Comparison of ENCODE assay signal across 25 mouse cellular contexts in genomic region chr2:18095804-18096203, GRCm38 (mm10). TPM values are rescaled to one million over a fixed set of nuclear protein-coding genes. Genes with fewer than 3 reads are reported as not detected.
DNase-seq lines count a peak whose midpoint lies in the region; ATAC-seq and TF ChIP-seq lines count a peak whose summit lies in the region.
"Had no signal": no experiment of that assay in that cellular context is flagged by ENCODE, and none has a peak within 500 bp of the region (broad histone marks: within the 10 kb centered on the region; RNA-seq: fewer than 3 reads in every experiment).

No protein-coding gene starts in this region.

- no peak overlapping the region; the same call in 1 of the 2 replicates for H3K9ac ChIP-seq in CH12.LX (ENCODE audit: insufficient read depth, low read depth)
- no peak overlapping the region for H3K9ac ChIP-seq in heart, embryonic 12.5 days
- H3K9ac ChIP-seq in hindbrain, embryonic 13.5 days = no peak overlapping the region
- H3K9ac ChIP-seq: embryonic facial prominence, embryonic 15.5 days; forebrain, embryonic 15.5 days; hindbrain, embryonic 12.5 days; intestine, embryonic 15.5 days had no signal

- in situ Hi-C loops in CH12.LX (cut with MboI; ENCODE audit: low pct_ligation_motif_present, low pct_unique_long_range_greater_than_20kb, low sequenced_read_pairs) = no loop called here

- peaks cover 30% of the 10 kb centered on the region for H3K79me2 ChIP-seq in CH12.LX (replicated peaks; ENCODE audit: control insufficient read depth, extremely low read depth, insufficient read depth, poor library complexity, severe bottlenecking)

- no peaks in the 10 kb centered on the region for H3K27me3 ChIP-seq in CH12.LX (replicated peaks)
- no peaks in the 10 kb centered on the region for H3K27me3 ChIP-seq in heart, embryonic 12.5 days (replicated peaks)
- H3K27me3 ChIP-seq in hindbrain, embryonic 13.5 days = no peaks in the 10 kb centered on the region
- H3K27me3 ChIP-seq: embryonic facial prominence, embryonic 15.5 days; forebrain, embryonic 15.5 days; hindbrain, embryonic 12.5 days; intestine, embryonic 15.5 days had no signal

- TF ChIP-seq CTCF in CH12.LX (conservative IDR thresholded peaks at IDR 0.05 in 1 of 2, IDR thresholded peaks at IDR 0.05 in 1 of 2; ENCODE audit: low read depth in 2 of 2, low read length in 2 of 2) = no peak

- H3K4me3 ChIP-seq in CH12.LX (replicated peaks in 1 of 3; ENCODE audit: low read depth in 2 of 3, low read length in 2 of 3, poor library complexity in 1 of 3) = no peak overlapping the region
- no peak overlapping the region for H3K4me3 ChIP-seq in heart, embryonic 12.5 days
- no peak overlapping the region for H3K4me3 ChIP-seq in hindbrain, embryonic 13.5 days
- H3K4me3 ChIP-seq: embryonic facial prominence, embryonic 15.5 days; erythroblast, embryonic 14.5 days; forebrain, embryonic 10.5 days; forebrain, embryonic 15.5 days; heart, adult 2 months; hindbrain, embryonic 12.5 days; intestine, embryonic 15.5 days had no signal

- peaks cover 6% of the 10 kb centered on the region for H3K9me3 ChIP-seq in CH12.LX (replicated peaks; ENCODE audit: low read length)
- H3K9me3 ChIP-seq in heart, embryonic 12.5 days (replicated peaks) = no peaks in the 10 kb centered on the region
- no peaks in the 10 kb centered on the region for H3K9me3 ChIP-seq in hindbrain, embryonic 13.5 days
- H3K9me3 ChIP-seq: embryonic facial prominence, embryonic 15.5 days; forebrain, embryonic 15.5 days; intestine, embryonic 15.5 days had no signal

- peak overlapping the region; percentile 61; the same call in 1 of the 2 replicates for H3K4me2 ChIP-seq in CH12.LX (ENCODE audit: insufficient read depth, low read depth, poor library complexity, severe bottlenecking)
- H3K4me2 ChIP-seq in heart, embryonic 12.5 days = no peak overlapping the region
- no peak overlapping the region for H3K4me2 ChIP-seq in hindbrain, embryonic 13.5 days
- H3K4me2 ChIP-seq: embryonic facial prominence, embryonic 15.5 days; forebrain, embryonic 15.5 days; heart, embryonic 11.5 days; hindbrain, embryonic 12.5 days; intestine, embryonic 15.5 days had no signal

- dilution Hi-C loops in CH12.LX (cut with MboI; ENCODE audit: extremely low pct_ligation_motif_present, extremely low pct_unique_long_range_greater_than_20kb, low sequenced_read_pairs) = no loop called here

- peaks cover 8 to 28% of the 10 kb centered on the region in 2 experiments for H3K4me1 ChIP-seq in CH12.LX (ENCODE audit: control insufficient read depth in 1 of 2, insufficient read depth in 2 of 2)
- H3K4me1 ChIP-seq in heart, embryonic 12.5 days (replicated peaks) = peaks cover 6% of the 10 kb centered on the region; the same call in 1 of the 2 replicates
- no peaks in the 10 kb centered on the region for H3K4me1 ChIP-seq in hindbrain, embryonic 13.5 days (replicated peaks)
- H3K4me1 ChIP-seq: embryonic facial prominence, embryonic 15.5 days; forebrain, embryonic 10.5 days; forebrain, embryonic 15.5 days; hindbrain, embryonic 12.5 days; intestine, embryonic 15.5 days had no signal

- H3K36me3 ChIP-seq in CH12.LX (replicated peaks in 1 of 2; ENCODE audit: control insufficient read depth in 1 of 2, insufficient read depth in 1 of 2, low read length in 1 of 2) = peaks cover 27 to 49% of the 10 kb centered on the region in 2 experiments
- H3K36me3 ChIP-seq in heart, embryonic 12.5 days = peaks cover 50% of the 10 kb centered on the region
- peaks cover 43% of the 10 kb centered on the region for H3K36me3 ChIP-seq in hindbrain, embryonic 13.5 days

- peak; percentile 40; the same call in 1 of the 2 replicates for ATAC-seq in granulocyte monocyte progenitor cell, adult 5-6 weeks (replicated peaks; ENCODE audit: poor library complexity, severe bottlenecking)
- ATAC-seq in heart, embryonic 12.5 days (ENCODE audit: insufficient number of reproducible peaks, low FRiP score) = no peak
- no peak for ATAC-seq in hindbrain, embryonic 13.5 days (ENCODE audit: low FRiP score)
- ATAC-seq: forebrain, embryonic 15.5 days; hindbrain, postnatal 0 days; intestine, embryonic 15.5 days had no signal

- no peak overlapping the region for H3K27ac ChIP-seq in CH12.LX (ENCODE audit: insufficient read depth, low read depth)
- no peak overlapping the region for H3K27ac ChIP-seq in heart, embryonic 12.5 days (ENCODE audit: poor library complexity, severe bottlenecking)
- H3K27ac ChIP-seq in hindbrain, embryonic 13.5 days = no peak overlapping the region
- H3K27ac ChIP-seq: embryonic facial prominence, embryonic 15.5 days; forebrain, embryonic 10.5 days; forebrain, embryonic 15.5 days; heart, adult 2 months; hindbrain, embryonic 12.5 days; hindbrain, postnatal 0 days; intestine, embryonic 15.5 days had no signal

- WGBS in heart, embryonic 12.5 days = 79% methylated on average over 2 of the region's 2 CpGs
- WGBS in hindbrain, embryonic 13.5 days = 65% methylated on average over 2 of the region's 2 CpGs

- no peak for TF ChIP-seq POLR2A in CH12.LX (IDR thresholded peaks at IDR 0.05; ENCODE audit: low read depth, low read length)

- DNase-seq in A20 (ENCODE audit: low read depth, low spot score) (peak; percentile 37), CH12.LX (ENCODE audit: extremely low read depth) (peak; percentile 46)
- no peak for DNase-seq in adrenal gland, adult 8-10 months
- no peak for DNase-seq in frontal cortex, postnatal 14 days (ENCODE audit: low spot score in 2 of 2)
- DNase-seq: adrenal gland, adult 2 months; adrenal gland, postnatal 36 days; cerebellum, adult 11 months; cerebellum, adult 8-10 months; cerebellum, postnatal 14 days; embryo, embryonic 11 days; gastrocnemius, postnatal 10 days; heart, adult 2 months; kidney, adult 18-20 months had no signal

- no peak for TF ChIP-seq EP300 in CH12.LX (IDR thresholded peaks at IDR 0.05; ENCODE audit: low read length)

- TF ChIP-seq RAD21 in CH12.LX (IDR thresholded peaks at IDR 0.05; ENCODE audit: low read depth, low read length) = no peak

TF ChIP-seq in CH12.LX, 34 proteins besides CTCF, POLR2A, EP300 and RAD21 (continues in another document):
- TF ChIP-seq POLR2AphosphoS2 (IDR thresholded peaks at IDR 0.05; ENCODE audit: low read depth, low read length) = no peak
- TF ChIP-seq MEF2A (IDR thresholded peaks at IDR 0.05; ENCODE audit: borderline replicate concordance, low read depth, low read length) = no peak
- TF ChIP-seq MYC (IDR thresholded peaks at IDR 0.05; ENCODE audit: low read depth, low read length) = peak; percentile 42; the same call in 1 of the 2 replicates
- no peak for TF ChIP-seq SIN3A (IDR thresholded peaks at IDR 0.05; ENCODE audit: low read length)
- 0 out of 2 replicates have a peak, but pooled peaks have one; percentile 25 for TF ChIP-seq RCOR1 (conservative IDR thresholded peaks at IDR 0.05; ENCODE audit: low read depth, low read length)
- no peak for TF ChIP-seq PAX5 (IDR thresholded peaks at IDR 0.05; ENCODE audit: low read length)
- TF ChIP-seq MAX (IDR thresholded peaks at IDR 0.05; ENCODE audit: low read length) = no peak
- no peak for TF ChIP-seq TBP (conservative IDR thresholded peaks at IDR 0.05; ENCODE audit: low read depth, low read length)
- TF ChIP-seq SMC3 (IDR thresholded peaks at IDR 0.05; ENCODE audit: low read depth, low read length) = no peak
- no peak for TF ChIP-seq JUN (IDR thresholded peaks at IDR 0.05; ENCODE audit: insufficient read depth, low read depth, low read length)
- no peak for TF ChIP-seq CHD1 (IDR thresholded peaks at IDR 0.05; ENCODE audit: low read depth, low read length)
- TF ChIP-seq HCFC1 (IDR thresholded peaks at IDR 0.05; ENCODE audit: low read depth, low read length) = no peak
- no peak for TF ChIP-seq GABPA (IDR thresholded peaks at IDR 0.05; ENCODE audit: insufficient replicate concordance, low read depth, low read length)
- peak; percentile 83 for TF ChIP-seq IRF4 (IDR thresholded peaks at IDR 0.05; ENCODE audit: low read depth, low read length)
- TF ChIP-seq ZKSCAN1 (IDR thresholded peaks at IDR 0.05; ENCODE audit: borderline replicate concordance, low read depth, low read length) = no peak
- no peak for TF ChIP-seq ZC3H11A (IDR thresholded peaks at IDR 0.05; ENCODE audit: low read depth, low read length)
- TF ChIP-seq CHD2 (IDR thresholded peaks at IDR 0.05; ENCODE audit: low read length) = no peak
- TF ChIP-seq MAZ (IDR thresholded peaks at IDR 0.05; ENCODE audit: low read depth, low read length) = no peak
- no peak for TF ChIP-seq TCF12 (IDR thresholded peaks at IDR 0.05; ENCODE audit: low read depth, low read length)

RNA-seq across cellular contexts. Expression of gene Mllt10, which starts 40.8 kb away (rescaled TPM):
- total RNA-seq in CH12.LX (2012; rRNA removed) (23.4 and 27.2 TPM in 2 replicates), CH12.LX (2014; rRNA removed) (22.0 and 23.0 TPM in 2 replicates)
- polyA plus RNA-seq in CH12.LX (2012; ENCODE audit: insufficient read length, low read depth) = 36.6 and 39.2 TPM in 2 replicates
- total RNA-seq in granulocyte monocyte progenitor cell, adult 5-6 weeks (2014; fragmentation: Nextera tagmentation) = 76.1 and 128 TPM in 2 replicates
- 51.8 and 65.0 TPM in 2 replicates for total RNA-seq in granulocyte monocyte progenitor cell, adult 5-6 weeks (2017)
- 36.3 and 37.1 TPM in 2 replicates for polyA plus RNA-seq in heart, embryonic 12.5 days (2016; fragmentation: Nextera tagmentation; extraction: Ambion mirVana)
- 10 to 100 TPM; 38.8 to 84.1 (median 45.1) TPM for total RNA-seq in adrenal gland, adult 8-10 months (2022)
- polyA plus RNA-seq in hindbrain, embryonic 13.5 days (2015; fragmentation: Nextera tagmentation; extraction: Ambion mirVana) = 60.3 and 61.4 TPM in 2 replicates

RNA-seq across cellular contexts. Expression of gene Skida1, which starts 47.0 kb away (rescaled TPM):
- total RNA-seq in CH12.LX (2012; rRNA removed) = 0.85 and 1.3 TPM in 2 replicates
- 0.35 and 0.59 TPM in 2 replicates for total RNA-seq in CH12.LX (2014; rRNA removed)
- polyA plus RNA-seq in CH12.LX (2012; ENCODE audit: insufficient read length, low read depth) = 0.26 and 0.36 TPM in 2 replicates
- total RNA-seq in granulocyte monocyte progenitor cell, adult 5-6 weeks (2014; fragmentation: Nextera tagmentation) = not detected in 2 replicates
- not detected in 2 replicates for total RNA-seq in granulocyte monocyte progenitor cell, adult 5-6 weeks (2017)
- 7.7 and 8.8 TPM in 2 replicates for polyA plus RNA-seq in heart, embryonic 12.5 days (2016; fragmentation: Nextera tagmentation; extraction: Ambion mirVana)
- total RNA-seq in adrenal gland, adult 8-10 months (2022) = 1 to 10 TPM; 2.0 to 5.2 (median 3.5) TPM
- polyA plus RNA-seq in hindbrain, embryonic 13.5 days (2015; fragmentation: Nextera tagmentation; extraction: Ambion mirVana) = 11.5 and 12.7 TPM in 2 replicates
- total RNA-seq: common myeloid progenitor, adult 5-6 weeks had no signal
- polyA plus RNA-seq: erythroblast, embryonic 14.5 days had no signal

RNA-seq across cellular contexts. Expression of gene A930004D18Rik, which starts 58.3 kb away (rescaled TPM):
- total RNA-seq in CH12.LX (2012; rRNA removed) (0.67 and 0.72 TPM in 2 replicates), CH12.LX (2014; rRNA removed) (0.15 and 0.22 TPM in 2 replicates)
- polyA plus RNA-seq in CH12.LX (2012; ENCODE audit: insufficient read length, low read depth) = 1.7 and 2.0 TPM in 2 replicates
- not detected in 2 replicates for total RNA-seq in granulocyte monocyte progenitor cell, adult 5-6 weeks (2014; fragmentation: Nextera tagmentation)
- total RNA-seq in granulocyte monocyte progenitor cell, adult 5-6 weeks (2017) = 0.26 TPM in 1 of 2 replicates, not detected in the other
- polyA plus RNA-seq in heart, embryonic 12.5 days (2016; fragmentation: Nextera tagmentation; extraction: Ambion mirVana) = 14.8 and 18.3 TPM in 2 replicates
- total RNA-seq in adrenal gland, adult 8-10 months (2022) = 1 to 10 TPM; 1.1 to 2.4 (median 1.4) TPM
- polyA plus RNA-seq in hindbrain, embryonic 13.5 days (2015; fragmentation: Nextera tagmentation; extraction: Ambion mirVana) = 13.1 and 14.0 TPM in 2 replicates
- polyA plus RNA-seq: erythroblast, embryonic 14.5 days had no signal

Comparison
In these comparisons a context has a peak if more than half of its experiments do, and no peak if none do; other contexts are left out.
1. DNase-seq: peak in A20 (single experiment) and CH12.LX (single experiment); none in adrenal gland, adult 8-10 months (single experiment) and frontal cortex, postnatal 14 days (0 of 2).